Mouse (Mus musculus) cerebellum, adult 9-10 months (tissue): Measurements from ENCODE around the gene Stra6l.
A peak's percentile ranks its signal among the peaks of the same experiment; 100 is the strongest.

Experiments used
- DNase-seq: peaks from one replicate; pipeline ENCODE4 v3.0.0; 2022

Stra6l gene

DNA sequence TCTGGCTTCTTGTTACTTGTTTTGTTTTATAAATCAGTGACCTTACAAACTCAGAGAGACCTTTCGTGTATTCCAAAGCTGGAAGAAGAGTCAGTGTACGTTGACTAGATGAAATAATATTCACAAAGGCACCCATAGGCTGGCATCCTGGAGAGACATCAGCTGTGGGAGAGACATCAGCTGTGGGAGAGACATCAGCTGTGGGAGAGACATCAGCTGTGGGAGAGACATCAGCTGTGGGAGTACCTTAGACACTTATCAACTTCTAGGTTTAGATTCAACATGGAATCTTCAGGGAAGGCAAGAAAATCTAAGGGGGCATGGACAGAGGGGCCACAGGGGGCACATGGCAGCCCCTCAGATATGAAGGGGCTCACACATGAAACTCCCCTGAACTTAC, 2.2 kb upstream of the Stra6l start:
- DNase-seq, result no peak

DNA sequence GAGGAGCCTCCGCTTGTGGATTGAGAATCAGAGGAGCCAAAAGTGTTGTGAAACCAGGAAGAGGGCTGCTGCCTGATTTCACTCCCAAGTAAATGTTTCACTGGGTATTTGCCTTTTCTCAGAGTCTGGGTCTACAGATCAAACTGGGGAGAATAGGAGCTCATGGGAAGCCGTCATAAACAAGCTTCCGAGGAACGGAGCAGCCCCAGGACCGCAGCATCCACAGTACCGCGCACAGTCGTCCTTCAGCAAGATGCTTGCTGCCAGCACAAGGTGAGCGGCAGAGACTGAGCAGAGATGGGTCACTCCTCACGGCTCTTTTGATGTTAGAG, 327 bp downstream of the Stra6l start:
- DNase-seq, result no peak

DNA sequence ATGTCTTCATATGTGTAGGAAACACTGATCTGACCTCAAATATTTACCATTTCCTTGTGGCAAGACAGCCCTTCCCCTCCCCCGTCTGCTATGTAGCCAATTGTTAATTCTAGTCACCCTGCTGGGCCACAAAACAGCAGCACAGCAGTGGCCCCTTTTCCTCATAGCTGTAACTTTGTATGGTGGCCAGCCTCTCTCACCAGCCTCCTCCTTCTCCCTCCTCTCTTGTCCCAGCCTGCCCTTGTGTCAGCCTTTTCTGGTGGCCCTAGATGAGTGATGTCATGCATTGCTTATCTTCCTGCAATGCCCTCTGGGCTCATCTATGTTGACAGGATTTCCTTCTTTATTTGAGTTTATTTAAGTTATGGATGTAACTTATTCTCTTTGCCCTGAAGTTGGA, 955 bp downstream of the Stra6l start:
- no peak for DNase-seq

DNA sequence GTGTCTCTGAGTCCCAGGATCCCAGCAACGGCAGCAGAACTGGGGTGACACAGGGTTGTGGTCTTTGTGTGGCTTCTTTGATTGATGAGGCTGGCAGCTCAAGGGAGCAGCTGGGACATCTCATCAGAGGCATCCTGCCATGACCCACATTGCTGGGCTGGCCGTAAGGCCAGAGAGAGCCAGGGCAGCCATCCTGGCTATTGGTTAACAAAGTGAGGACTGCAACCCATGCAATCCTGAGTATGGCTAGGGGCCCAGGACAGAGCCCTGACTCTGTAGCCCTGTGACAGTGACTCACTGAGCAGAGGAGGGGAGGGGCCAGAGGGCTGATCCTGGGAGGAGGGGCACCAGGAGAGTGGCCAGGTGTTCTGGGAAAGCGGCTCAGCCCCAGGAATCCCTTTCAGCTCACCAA, 3.2 kb downstream of the Stra6l start:
- no peak for DNase-seq

DNA sequence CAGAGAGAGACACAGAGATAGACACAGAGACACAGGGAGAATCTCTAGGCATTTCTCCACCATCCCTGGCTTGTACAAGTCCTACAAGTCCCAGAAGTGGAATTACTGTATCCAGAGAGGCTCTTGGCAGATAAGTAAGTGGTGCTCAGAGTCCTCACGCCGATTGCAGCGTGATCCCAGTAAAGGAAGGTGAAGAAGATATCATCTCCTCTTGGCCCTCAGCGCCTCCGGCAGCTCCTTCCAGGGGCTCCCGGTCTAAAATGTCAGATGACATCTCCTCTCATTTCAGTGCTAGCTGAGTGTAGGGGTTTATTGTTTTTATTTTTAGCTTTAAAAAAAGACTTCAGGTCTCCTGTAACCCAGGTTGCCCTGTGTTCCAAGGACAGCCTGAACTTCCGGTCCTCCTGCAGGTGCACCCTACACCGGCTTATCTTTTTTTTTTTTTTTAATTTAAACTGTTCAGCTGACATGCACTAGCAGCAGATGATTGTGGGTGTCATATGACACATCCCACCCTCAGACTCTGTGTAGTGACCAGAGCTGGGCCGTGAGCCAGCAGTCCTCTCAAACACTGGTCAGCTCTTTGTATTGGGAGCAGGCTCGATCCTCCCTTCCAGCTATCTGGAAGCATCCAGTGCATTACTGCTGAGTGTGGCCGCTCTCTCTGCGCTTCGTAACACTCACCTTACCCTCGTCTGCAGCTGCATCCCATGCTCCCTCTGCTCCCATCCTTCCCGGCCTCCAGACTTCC, 5.2 kb downstream of the Stra6l start:
- DNase-seq, result no peak

DNA sequence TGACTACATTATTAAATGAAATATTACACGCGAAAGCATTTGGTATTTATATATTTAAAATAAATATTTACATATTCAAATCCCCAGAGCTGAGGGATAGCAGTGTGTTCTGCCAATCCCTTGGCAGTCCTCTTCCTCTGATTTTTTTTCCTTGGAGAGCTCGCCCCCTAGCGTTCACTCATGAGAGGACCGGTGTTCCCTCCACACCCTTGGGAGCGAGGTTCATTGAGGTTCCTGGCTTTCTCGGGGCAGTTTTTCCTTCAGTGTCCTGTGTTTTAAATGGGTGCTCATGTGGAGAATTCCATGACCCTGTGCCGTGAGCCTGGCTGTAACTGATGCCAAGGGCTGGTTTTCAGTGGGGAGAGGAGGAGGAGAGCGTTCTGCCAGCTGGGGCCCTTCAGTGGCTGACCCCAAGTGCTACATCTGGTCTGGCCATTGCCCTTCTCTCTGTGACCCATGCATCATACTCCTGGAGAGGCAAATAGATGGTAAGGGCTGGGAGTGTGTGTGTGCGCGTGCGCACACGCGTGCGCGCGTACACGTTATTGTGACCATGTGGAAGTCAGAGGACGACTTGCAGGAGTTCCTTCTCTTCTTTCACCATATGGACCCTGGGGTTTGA, 7.5 kb downstream of the Stra6l start:
- DNase-seq, result peak; percentile 72

DNA sequence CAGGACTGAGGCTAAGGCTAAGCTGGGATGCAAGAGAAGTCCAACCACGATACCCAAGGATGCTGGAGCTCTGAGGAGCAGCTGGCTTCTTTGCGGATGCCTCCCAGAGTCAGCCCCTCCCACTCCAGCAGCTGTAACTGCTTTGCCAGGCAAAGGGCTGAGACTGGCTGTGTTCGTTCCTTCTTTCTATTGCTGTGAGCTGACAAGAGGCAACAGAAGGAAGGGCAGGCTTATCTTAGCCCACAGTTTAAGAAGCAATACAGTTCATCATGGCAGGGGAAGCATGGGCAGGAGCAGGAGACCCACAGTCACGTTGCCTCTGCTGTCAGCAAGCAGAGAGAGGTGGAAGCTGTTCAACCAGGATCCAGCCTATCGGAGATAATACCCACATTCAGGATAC, 12.7 kb downstream of the Stra6l start:
- DNase-seq, result no peak

DNA sequence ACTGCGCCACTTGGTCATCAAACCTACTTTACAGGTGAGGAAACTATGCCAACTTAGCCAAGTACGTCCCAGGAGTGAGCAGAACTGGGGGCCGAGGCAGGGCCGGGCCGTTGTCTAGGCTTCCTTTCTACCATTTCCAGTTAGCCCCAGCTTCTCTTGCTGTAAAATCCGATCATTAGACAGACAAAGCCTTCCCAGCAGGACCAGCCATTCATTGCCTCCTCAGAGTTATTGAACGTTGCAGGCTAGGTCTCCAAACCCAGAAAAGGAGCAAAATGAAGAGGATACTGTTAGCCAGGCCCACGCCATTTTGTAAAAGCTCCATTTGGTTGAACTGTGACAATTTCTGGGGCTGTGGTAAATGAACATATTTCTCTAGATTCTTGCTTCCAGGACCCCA, 19.0 kb downstream of the Stra6l start:
- DNase-seq, result no peak

DNA sequence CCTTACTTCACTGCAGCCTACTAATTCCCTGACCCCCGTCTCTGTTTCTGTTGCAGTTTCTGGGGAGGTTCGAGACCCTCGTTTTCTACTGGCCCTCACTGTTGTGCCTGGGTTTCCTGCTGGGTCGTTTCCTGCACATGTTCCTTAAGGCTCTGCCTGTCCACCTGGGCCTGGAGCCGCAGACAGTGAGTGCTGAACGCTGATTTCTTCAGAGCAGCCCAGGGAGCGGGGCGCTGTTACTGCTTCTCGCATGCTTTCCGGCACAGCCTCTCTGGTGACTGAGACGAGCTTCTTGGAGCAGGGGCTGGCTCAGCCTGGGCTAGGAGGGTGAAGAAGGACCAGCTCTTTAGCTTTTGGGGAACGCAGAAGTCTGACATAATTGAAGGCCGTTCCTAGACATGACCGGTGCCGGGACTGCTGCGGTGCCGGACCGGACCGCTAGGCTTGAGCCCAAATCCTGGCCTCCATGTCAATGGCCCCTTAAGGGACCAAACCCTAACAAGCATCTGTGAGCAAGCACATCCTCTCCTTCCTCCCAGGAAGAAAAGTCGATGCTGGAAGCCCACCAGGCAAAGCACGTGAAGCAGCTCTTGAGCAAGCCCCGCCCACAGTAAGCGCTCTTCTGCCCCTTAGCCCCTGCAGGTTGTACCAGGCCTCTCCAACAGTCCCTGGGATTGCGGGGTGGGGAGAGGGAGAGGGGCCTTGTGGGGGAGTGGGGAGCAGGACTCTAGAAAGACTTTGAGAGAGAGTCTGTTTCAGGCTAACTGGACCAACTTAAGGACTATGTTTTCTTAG, 20.8 kb downstream of the Stra6l start:
- DNase-seq, result no peak

DNA sequence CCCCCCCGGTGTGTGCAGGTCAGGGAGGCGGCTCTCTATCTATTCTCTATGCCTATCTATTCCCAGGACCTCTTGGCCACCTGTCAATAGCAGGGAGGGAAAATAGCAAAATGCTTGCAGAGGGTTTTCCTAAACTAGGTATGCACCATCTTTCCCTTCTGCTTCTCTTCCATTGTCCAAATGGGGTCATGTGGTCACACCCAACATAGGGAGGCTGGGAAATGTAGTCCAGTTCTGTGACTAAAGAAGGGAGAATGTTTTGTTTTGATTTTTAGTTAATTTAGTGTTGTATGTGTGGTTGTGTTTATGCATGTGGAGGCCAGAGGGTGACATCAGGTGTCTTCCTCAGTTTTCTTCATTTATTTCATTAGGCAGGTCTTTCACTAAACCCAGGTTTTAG, 23.7 kb downstream of the Stra6l start:
- no peak for DNase-seq

DNA sequence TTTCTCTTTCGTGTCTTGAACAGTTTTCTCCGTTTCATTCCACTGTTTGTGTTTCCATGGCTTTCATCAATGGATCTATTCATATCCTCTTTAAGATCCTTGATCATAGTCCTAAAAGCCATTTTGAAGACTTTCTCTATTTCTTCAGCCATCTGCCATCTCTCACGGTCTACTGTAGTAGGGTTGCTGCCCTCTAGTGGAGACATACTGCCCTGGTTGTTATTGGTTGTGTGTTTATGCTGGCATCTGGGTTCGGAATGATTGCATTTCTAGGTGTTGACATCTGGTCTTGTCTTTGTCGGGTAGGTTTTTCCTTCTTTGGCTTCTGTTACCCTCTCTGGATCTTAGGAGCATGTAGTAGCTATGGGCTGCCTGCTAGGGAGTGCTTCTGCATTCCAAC, 30.5 kb downstream of the Stra6l start:
- peak; percentile 41 for DNase-seq

DNA sequence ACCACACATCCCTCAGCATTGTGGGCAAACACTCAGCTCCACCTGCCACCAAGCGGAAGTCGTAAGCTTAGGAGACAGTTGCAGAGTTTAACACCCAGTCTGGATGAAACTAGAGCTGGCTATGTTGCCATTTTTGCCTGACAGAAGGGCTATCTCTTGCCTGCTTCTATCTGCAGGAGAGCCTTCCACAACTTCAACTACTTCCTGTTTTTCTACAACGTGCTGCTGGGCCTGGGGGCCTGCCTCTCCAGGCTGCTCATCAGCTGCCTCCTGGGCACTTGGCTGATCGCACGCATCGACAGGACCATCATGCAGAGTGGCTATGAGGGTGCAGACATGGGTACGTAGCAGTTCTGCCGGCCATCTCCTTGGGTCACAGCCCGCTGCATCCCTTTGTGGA, 34.1 kb downstream of the Stra6l start:
- no peak for DNase-seq

DNA sequence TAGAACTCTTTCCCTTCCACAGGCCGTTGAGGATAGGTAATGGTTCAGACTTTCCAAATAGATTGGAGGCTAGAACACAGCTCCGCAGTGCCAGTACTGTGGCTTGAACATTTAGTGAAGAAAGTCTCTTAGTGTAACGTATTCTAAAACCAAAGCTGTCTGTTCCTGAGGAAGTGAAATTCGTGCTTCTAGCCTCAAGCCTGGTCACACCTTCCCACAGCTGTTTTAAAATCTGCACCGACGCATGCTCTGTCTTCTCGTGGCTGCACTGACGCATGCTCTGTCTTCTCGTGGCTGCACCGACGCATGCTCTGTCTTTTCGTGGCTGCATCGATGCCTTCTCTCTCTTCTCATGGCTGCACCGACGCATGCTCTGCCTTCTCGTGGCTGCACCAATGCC, 34.8 kb downstream of the Stra6l start:
- DNase-seq, result no peak

DNA sequence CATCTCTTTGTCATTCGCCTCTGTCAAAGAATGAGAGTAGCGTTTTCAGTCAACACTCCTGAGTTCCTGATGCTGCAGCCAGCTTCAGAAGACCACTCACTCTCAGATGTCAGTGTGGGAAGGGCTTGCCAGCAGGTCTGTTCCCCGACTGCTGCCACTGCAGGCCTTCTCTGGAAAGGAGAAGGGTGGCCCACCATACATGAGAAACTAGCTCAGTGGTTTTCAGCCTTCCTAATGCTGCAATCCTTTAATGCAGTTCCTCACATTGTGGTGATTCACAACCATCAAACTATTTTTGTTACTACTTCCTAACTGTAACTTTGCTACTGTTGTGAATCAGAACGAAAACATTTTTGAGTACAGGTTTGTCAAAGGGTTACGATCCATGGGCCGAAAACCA, 41.0 kb downstream of the Stra6l start:
- no peak for DNase-seq

DNA sequence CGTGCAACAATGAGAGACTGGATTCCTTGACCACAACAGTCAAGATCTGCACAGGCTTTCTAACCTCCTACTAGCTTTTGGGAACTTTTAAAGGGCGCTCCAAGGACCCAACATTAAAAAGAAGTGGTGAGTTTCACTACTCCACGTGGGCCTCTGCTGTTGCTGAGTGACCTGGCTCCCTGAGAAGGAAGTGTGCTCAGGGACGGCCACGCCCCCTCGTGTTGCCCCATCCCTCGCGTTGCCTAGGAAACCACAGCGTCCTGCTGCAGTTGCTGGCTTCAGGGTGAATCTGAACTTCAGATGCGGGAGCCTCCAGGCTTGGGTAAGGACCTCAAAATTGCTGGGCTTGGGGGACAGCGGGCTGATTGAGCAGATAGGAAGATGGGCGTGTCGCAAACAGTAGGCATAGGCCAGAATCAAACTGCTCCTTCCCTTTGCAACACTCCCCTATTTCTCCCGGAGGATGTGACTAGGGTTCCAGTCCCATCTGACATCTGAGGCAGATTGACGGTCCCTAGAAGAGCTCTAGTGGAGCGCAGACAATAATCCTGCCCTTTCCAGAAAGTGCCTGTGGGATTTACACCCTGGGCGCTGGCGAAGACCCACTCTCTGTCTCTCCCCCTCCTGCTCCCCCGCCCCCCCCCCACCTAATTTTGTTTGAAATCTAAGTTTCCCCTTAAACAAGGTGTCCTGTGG, 41.8 kb downstream of the Stra6l start, which contains the start of gene Ccdc180:
Gene Ccdc180 (plus strand): TSS at position 238 of the 696 bp plus-strand sequence.
- DNase-seq, result peak; percentile 1

DNA sequence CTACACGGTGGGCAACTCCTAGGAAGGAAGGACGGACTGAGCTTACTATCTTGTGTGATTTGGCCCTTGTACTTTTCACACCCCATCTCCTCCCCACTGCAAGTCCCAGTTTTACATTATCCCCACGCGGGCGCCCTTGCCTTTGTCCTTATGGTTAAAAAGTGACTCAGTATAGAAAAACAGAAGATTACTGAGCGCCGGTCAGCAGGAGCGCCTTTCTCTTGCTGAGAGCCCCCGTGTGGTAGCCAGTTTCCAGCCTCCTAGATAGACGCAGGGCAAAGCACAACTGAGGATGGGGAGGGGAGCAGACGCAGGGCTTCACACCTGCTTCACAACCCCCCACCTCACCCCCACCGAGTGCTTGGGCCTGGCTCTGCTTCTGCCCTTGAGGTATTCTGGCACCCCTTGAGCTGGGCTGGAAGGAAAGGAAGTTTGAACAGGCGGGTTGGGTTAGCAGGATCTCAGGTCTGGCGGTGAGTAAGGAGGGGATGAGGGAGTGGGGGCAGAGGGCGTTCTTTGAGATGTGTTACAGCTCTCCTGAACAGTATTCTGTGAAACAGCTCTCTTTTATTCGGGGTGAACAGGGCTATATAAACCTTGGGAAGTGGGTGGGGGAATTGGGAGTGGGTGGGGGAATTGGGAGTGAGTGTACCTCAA, 48.1 kb downstream of the Stra6l start:
- no peak for DNase-seq

DNA sequence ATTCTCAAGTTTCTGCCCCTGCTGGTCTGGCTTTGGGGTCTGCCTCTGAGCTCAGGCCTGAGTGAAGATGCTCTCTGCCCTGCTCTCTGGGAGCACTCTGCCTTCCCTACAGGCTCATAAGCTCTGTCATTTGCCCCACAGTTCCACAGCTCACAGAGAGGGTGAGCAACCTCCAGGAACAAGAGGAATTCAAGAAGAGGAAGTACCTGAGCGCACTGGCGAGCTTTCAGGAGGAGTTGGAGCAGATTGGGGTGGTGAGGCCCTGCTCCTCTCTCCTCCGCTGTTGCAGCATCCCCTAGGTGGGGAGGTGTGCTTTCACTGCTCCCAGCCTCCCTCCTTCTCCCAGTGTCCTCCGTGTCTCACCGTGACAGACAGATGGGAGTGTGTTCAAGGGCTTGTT, 49.9 kb downstream of the Stra6l start:
- DNase-seq, result no peak

DNA sequence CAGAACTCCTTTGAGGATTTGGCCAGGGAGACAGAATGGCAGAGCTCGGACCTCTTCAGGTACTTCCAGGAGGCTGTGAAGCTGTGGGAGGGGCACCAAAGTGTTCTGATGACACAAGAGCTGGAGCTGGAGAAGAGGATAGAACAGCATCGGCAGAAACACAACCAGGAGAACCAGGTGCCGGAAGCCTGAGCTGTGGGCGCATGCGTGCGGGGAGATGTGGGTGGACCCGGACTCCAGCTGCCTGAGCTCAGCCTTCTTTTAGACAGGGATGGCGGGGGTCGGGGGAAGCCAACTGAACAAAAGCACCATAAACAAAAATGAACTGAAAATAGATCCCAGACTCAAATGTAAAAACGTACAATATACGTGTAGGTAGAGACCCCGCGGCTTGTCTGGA, 60.8 kb downstream of the Stra6l start:
- DNase-seq, result no peak

DNA sequence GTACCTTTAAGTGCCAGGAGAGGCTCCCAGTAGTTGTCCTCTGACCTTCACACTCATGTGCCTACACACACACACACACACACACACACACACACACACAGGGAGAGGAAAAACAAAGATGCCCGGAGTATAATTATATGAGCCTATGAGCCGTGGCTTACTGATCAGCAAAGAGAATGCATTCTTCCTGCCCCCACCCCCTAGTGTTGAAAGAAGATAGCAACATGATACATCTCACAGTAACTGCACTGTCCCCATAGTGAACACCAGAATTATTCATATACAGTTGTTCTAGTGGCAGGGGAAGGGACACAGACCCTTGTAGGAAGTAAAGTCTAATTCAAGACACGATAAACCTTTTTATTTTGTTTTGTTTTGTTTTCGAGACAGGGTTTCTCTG, 61.5 kb downstream of the Stra6l start:
- no peak for DNase-seq

DNA sequence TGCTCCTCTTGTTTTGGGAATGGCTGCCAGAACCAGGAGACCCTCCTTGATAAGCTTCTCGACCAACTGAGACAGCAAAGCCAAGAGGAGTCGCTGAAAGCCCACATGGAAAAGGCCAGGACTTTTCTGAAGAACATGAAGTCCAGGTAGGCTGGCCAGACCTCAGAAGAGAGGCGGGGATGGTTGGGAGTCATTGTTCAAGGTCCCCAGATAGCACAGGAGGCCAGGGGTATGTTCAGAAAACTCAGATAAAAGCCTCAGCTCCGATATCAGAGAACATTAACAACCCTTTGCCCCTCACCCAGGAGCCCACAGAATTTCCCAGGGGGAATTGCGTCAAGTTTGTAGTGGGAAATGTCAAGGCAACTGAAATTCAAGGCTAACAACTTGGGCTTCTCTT, 62.8 kb downstream of the Stra6l start:
- DNase-seq, result no peak

DNA sequence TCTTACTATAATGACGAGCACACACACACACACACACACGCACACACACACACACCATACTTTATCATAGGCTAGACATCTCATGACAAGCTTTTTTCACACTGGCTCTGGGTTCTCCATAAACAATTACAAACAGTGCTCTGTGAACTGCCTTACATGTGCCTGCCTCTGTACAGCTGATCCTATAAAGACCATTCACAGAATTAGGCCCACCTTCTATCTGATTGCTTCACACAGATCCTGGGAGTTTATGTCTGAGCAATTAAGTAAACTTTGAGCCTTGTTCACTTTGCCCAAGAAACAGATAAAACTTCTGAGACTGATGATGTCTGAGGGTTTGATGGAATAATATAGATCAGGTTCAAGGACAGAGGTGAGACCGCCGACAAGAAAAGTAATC, 63.4 kb downstream of the Stra6l start:
- no peak for DNase-seq

DNA sequence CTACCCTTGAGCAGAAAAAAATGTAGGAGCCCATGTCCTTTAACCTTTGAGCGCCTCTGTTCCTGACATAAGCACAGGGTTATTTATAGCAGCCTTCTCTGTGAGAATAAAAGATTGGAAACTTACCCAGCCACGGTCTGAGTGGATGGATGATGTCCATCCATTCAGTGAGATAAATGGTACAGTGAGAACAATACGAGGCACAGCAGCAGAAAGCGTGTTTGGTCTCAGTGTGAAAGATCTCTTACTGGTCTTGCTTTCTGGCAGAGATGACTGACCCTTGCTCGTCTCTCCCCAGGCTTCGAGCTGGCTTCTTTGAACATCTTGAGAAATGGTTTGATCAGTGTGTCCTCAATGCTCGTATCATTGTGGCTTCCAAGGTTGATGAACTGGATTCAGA, 68.6 kb downstream of the Stra6l start:
- no peak for DNase-seq
